Mouse (Mus musculus): ENCODE measurements at regions not wholly inside any gene's neighbourhood (a gene's known extent, or its start where the extent isn't known, plus 50 kb on each side); places are given as distances from the start of the nearest gene placed in this dataset.

DNA sequence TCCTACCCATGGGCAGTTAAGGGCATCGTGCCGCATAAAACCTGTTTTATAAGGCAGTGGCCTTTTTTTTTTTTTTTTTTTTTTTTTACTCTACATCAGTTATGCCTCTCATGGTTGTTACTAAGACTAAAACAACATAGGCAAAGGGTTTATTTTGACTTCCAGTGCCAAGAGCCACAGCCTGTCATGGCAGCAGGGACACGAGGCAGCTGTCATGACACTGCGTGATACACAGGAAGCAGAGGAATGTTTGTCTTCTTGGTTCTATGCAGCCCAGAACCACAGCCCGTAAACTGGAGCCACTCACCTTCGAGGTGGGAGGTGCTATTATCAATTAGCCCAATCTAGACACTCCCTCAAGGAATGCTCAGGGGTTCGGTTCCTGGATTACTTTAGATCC, 81.3 kb upstream of the Kcnk2 start:
- H3K36me3 ChIP-seq (ENCODE audit: insufficient read depth, low read length), result no peaks in the 10 kb centered on the region
- no peak for TF ChIP-seq CTCF (IDR thresholded peaks at IDR 0.05)
- H3K27me3 ChIP-seq (ENCODE audit: insufficient read depth, low read length), result no peaks in the 10 kb centered on the region
- no peaks in the 10 kb centered on the region for H3K4me1 ChIP-seq (ENCODE audit: insufficient read depth, low read length)
- 87% methylated on average over 7 of the region's 7 CpGs for WGBS
- no peak overlapping the region for H3K4me3 ChIP-seq (ENCODE audit: low read depth, low read length)
- no peak for DNase-seq (ENCODE audit: low spot score)
- no peak overlapping the region for H3K9ac ChIP-seq (replicated peaks; ENCODE audit: low read length, poor library complexity, severe bottlenecking)
- H3K4me2 ChIP-seq (ENCODE audit: low read depth, low read length, poor library complexity, severe bottlenecking), result no peak overlapping the region
- no peak overlapping the region for H3K27ac ChIP-seq (ENCODE audit: low read depth, low read length)
- ATAC-seq (ENCODE audit: low FRiP score), result no peak
- no peaks in the 10 kb centered on the region for H3K9me3 ChIP-seq (ENCODE audit: low read length)

DNA sequence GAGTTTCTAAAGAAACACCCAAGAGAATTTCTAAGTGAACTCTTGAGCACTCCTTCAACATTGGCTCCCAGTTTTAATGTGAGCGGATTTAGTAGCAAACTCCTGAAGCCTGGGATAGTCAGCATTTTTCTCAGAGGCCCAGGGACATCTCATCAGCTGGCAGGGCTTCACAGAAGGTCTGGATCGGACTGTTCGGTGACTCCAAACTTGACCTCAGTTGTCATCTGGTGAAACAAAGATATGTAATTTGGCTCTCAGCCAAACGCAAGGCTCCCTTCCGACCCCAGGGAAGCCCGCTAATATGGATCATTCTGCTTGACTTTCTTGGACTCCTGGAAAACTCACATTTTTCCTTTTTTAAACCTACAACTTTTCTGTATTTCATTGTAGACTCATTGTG, 76.0 kb upstream of the Kcnk2 start:
- ATAC-seq (ENCODE audit: low FRiP score) (no peak), DNase-seq (ENCODE audit: low spot score) (no peak)
- no peaks in the 10 kb centered on the region for H3K9me3 ChIP-seq (ENCODE audit: low read length)
- no peaks in the 10 kb centered on the region for H3K4me1 ChIP-seq (ENCODE audit: insufficient read depth, low read length)
- no peak overlapping the region for H3K4me3 ChIP-seq (ENCODE audit: low read depth, low read length)
- H3K27me3 ChIP-seq (ENCODE audit: insufficient read depth, low read length), result no peaks in the 10 kb centered on the region
- no peak for TF ChIP-seq CTCF (IDR thresholded peaks at IDR 0.05)
- no peak overlapping the region for H3K27ac ChIP-seq (ENCODE audit: low read depth, low read length)
- 83% methylated on average over 6 of the region's 6 CpGs for WGBS
- no peak overlapping the region for H3K4me2 ChIP-seq (ENCODE audit: low read depth, low read length, poor library complexity, severe bottlenecking)
- no peaks in the 10 kb centered on the region for H3K36me3 ChIP-seq (ENCODE audit: insufficient read depth, low read length)
- no peak overlapping the region for H3K9ac ChIP-seq (replicated peaks; ENCODE audit: low read length, poor library complexity, severe bottlenecking)

DNA sequence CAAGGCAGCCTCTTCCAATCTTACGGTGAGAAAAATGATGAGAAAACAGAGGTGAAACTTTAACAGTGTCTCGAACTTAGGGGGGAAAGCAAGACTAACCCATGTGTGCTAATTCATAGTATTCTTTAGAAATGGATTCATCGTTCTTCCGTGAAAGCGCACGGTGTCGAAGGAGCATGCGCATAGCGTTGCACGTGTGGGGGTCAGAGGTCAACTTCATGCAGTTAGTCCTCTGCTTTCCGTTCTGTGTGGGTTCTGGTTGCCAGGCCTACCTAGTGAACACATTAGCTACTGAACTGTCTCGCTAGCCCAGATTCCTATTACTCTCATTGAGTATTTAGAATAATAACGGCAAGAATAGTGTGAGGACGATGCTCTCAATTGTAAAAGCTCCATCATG, 74.7 kb upstream of the Kcnk2 start:
- H3K4me2 ChIP-seq (ENCODE audit: low read depth, low read length, poor library complexity, severe bottlenecking), result no peak overlapping the region
- TF ChIP-seq CTCF (IDR thresholded peaks at IDR 0.05), result no peak
- DNase-seq (ENCODE audit: low spot score) (no peak), ATAC-seq (ENCODE audit: low FRiP score) (no peak)
- no peaks in the 10 kb centered on the region for H3K4me1 ChIP-seq (ENCODE audit: insufficient read depth, low read length)
- WGBS, result 94% methylated on average over 14 of the region's 14 CpGs
- H3K27me3 ChIP-seq (ENCODE audit: insufficient read depth, low read length), result no peaks in the 10 kb centered on the region
- H3K9me3 ChIP-seq (ENCODE audit: low read length), result no peaks in the 10 kb centered on the region
- H3K27ac ChIP-seq (ENCODE audit: low read depth, low read length), result no peak overlapping the region
- no peak overlapping the region for H3K9ac ChIP-seq (replicated peaks; ENCODE audit: low read length, poor library complexity, severe bottlenecking)
- no peak overlapping the region for H3K4me3 ChIP-seq (ENCODE audit: low read depth, low read length)
- no peaks in the 10 kb centered on the region for H3K36me3 ChIP-seq (ENCODE audit: insufficient read depth, low read length)

DNA sequence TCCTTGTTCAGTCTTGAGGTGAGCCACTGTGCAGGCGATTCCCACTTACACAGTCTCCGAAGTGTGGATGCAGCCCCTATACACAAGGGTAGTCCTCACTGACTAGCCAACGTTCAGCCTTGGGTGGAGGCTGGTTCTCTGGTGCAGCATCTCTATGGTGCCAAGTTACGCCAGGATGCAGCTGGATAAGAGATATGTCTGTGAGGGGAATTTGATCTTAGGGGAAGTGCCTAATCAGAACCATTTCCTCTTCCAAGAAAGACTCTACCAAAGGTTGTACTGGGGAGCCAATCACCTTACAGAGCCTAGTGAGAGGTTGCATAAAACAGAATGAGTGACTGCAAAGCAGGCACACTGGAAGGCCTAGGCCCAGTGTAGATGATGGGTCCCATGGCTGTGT, 71.0 kb upstream of the Kcnk2 start:
- no peaks in the 10 kb centered on the region for H3K4me1 ChIP-seq (ENCODE audit: insufficient read depth, low read length)
- DNase-seq (ENCODE audit: low spot score) (no peak), ATAC-seq (ENCODE audit: low FRiP score) (no peak)
- H3K27ac ChIP-seq (ENCODE audit: low read depth, low read length), result no peak overlapping the region
- H3K36me3 ChIP-seq (ENCODE audit: insufficient read depth, low read length), result no peaks in the 10 kb centered on the region
- no peaks in the 10 kb centered on the region for H3K9me3 ChIP-seq (ENCODE audit: low read length)
- no peak overlapping the region for H3K9ac ChIP-seq (replicated peaks; ENCODE audit: low read length, poor library complexity, severe bottlenecking)
- TF ChIP-seq CTCF (IDR thresholded peaks at IDR 0.05), result no peak
- no peak overlapping the region for H3K4me3 ChIP-seq (ENCODE audit: low read depth, low read length)
- 91% methylated on average over 4 of the region's 4 CpGs for WGBS
- no peak overlapping the region for H3K4me2 ChIP-seq (ENCODE audit: low read depth, low read length, poor library complexity, severe bottlenecking)
- no peaks in the 10 kb centered on the region for H3K27me3 ChIP-seq (ENCODE audit: insufficient read depth, low read length)

DNA sequence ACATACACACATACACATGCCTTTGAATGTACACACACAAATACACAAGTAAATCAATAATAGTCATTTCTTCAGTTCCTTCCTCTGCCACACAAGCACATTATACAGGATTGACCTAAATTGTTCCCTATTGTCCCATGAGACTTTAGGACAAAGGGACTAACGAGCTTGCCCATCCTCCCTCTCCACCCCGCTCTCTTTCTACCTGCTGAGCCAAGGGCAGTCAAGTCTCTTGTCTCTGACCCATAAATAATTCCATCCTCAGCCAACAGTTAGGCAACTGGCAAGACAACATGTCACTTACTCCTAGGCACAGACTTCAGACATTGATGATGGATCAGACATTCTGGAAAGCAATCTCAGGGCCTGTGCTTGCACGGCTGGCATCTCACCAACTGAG, 56.3 kb upstream of the Kcnk2 start:
- DNase-seq (ENCODE audit: low spot score) (no peak), ATAC-seq (ENCODE audit: low FRiP score) (no peak)
- no peaks in the 10 kb centered on the region for H3K4me1 ChIP-seq (ENCODE audit: insufficient read depth, low read length)
- H3K4me2 ChIP-seq (ENCODE audit: low read depth, low read length, poor library complexity, severe bottlenecking), result no peak overlapping the region
- H3K9me3 ChIP-seq (ENCODE audit: low read length), result no peaks in the 10 kb centered on the region
- H3K9ac ChIP-seq (replicated peaks; ENCODE audit: low read length, poor library complexity, severe bottlenecking), result no peak overlapping the region
- H3K27me3 ChIP-seq (ENCODE audit: insufficient read depth, low read length), result no peaks in the 10 kb centered on the region
- WGBS, result 63% methylated on average over 3 of the region's 3 CpGs
- H3K36me3 ChIP-seq (ENCODE audit: insufficient read depth, low read length), result no peaks in the 10 kb centered on the region
- no peak overlapping the region for H3K27ac ChIP-seq (ENCODE audit: low read depth, low read length)
- no peak overlapping the region for H3K4me3 ChIP-seq (ENCODE audit: low read depth, low read length)
- TF ChIP-seq CTCF (IDR thresholded peaks at IDR 0.05), result no peak
